Mouse (Mus musculus) thymus, adult 2 months (tissue): ENCODE data around the gene Cyba.

Source experiments
- CTCF ChIP-seq: fragments of 200-500 bp; IDR thresholded peaks from 2 replicates; pipeline ENCODE4 v1.5.1; 2012; ENCODE audit warnings: mild to moderate bottlenecking, control low read depth, low read length, moderate library complexity, borderline replicate concordance; ENCODE audit not compliant: control insufficient read depth, poor library complexity, insufficient read depth; ENCODE audit errors: extremely low read depth
- POLR2A ChIP-seq: fragments of 200-500 bp; IDR thresholded peaks from 2 replicates; pipeline ENCODE4 v1.6.1; 2012; ENCODE audit warnings: mild to moderate bottlenecking, low read length, control low read depth, moderate library complexity; ENCODE audit not compliant: control insufficient read depth, poor library complexity, insufficient read depth; ENCODE audit errors: extremely low read depth

DNA sequence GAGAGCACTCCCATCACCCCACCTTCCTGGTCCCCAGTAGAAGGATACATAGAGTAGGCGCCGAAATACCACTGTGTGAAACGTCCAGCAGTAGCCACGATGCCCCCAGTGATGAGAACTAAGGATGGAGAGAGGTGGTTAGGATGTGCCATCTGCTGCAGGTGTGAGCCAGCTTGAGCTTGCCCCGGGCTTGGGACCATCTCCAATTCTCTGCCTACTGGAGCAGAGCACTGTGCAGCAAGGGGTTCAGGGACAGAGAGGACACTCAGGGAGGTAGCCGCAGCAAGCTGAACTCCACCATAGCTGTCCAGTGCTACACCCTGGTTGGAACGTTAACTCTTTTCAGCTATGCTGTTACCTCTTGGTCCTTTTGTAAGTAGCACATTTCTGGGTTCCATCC is 5.1 kb downstream of the Cyba start:
- no peak for TF ChIP-seq CTCF
- TF ChIP-seq POLR2A = no peak
